Mouse (Mus musculus) heart, embryonic 14.5 days (tissue): Measurements from ENCODE around the gene Lcn4. TPM values are rescaled to one million over a fixed set of nuclear protein-coding genes. Genes with fewer than 3 reads are reported as not detected.

Experiments used
- ATAC-seq: fragments of 200-750 bp; cut with Nextera tagmentation; 2 replicates; pipeline ENCODE4 v1.8.0; 2017; ENCODE audit warnings: low read depth, moderate TSS enrichment; ENCODE audit not compliant: insufficient number of reproducible peaks, insufficient read depth, low FRiP score
- H3K27ac ChIP-seq, 2 experiments: fragments of 200-500 bp in 1 of 2; fragments of 300-500 bp in 1 of 2; sonication (generic) in 1 of 2; replicated peaks in 1 of 2; 2 replicates each; pipeline ENCODE4 v1.5.1; 2012 to 2014; ENCODE audit warnings: low read depth in 2 of 2, low read length in 2 of 2, control low read depth in 1 of 2, mild to moderate bottlenecking in 1 of 2, mixed read lengths in 1 of 2; ENCODE audit not compliant: control insufficient read depth in 1 of 2, insufficient read depth in 1 of 2
- H3K27me3 ChIP-seq: fragments of 300-500 bp; sonication (generic); 2 replicates; pipeline ENCODE4 v1.6.1; 2014; ENCODE audit warnings: mild to moderate bottlenecking, low read length, control low read depth; ENCODE audit not compliant: control insufficient read depth, insufficient read depth
- H3K36me3 ChIP-seq: fragments of 300-500 bp; sonication (generic); 2 replicates; pipeline ENCODE4 v1.6.1; 2014; ENCODE audit warnings: mild to moderate bottlenecking, control low read depth, low read length, mixed read lengths; ENCODE audit not compliant: control insufficient read depth, insufficient read depth
- H3K4me1 ChIP-seq, 2 experiments: fragments of 200-500 bp in 1 of 2; fragments of 300-500 bp in 1 of 2; sonication (generic) in 1 of 2; 2 replicates each; pipeline ENCODE4 v1.6.1; 2012 to 2014; ENCODE audit warnings: low read length in 2 of 2, control low read depth in 1 of 2, mixed read lengths in 1 of 2; ENCODE audit not compliant: control insufficient read depth in 2 of 2, insufficient read depth in 2 of 2
- H3K4me2 ChIP-seq: fragments of 300-500 bp; sonication (generic); 2 replicates; pipeline ENCODE4 v1.6.1; 2014; ENCODE audit warnings: mild to moderate bottlenecking, low read length
- H3K4me3 ChIP-seq, 2 experiments: fragments of 200-500 bp in 1 of 2; fragments of 300-500 bp in 1 of 2; sonication (generic) in 1 of 2; 2 replicates each; pipeline ENCODE4 v1.5.1; 2012 to 2014; ENCODE audit warnings: low read length in 2 of 2, mild to moderate bottlenecking in 2 of 2, control low read depth in 1 of 2, low read depth in 1 of 2, moderate library complexity in 1 of 2; ENCODE audit not compliant: control insufficient read depth in 1 of 2, insufficient read depth in 1 of 2
- H3K9ac ChIP-seq: fragments of 300-500 bp; sonication (generic); 2 replicates; pipeline ENCODE4 v1.6.1; 2014; ENCODE audit warnings: mild to moderate bottlenecking, low read length
- H3K9me3 ChIP-seq: fragments of 300-500 bp; sonication (generic); 2 replicates; pipeline ENCODE4 v1.6.1; 2016; ENCODE audit warnings: low read length, control low read depth; ENCODE audit not compliant: control insufficient read depth
- WGBS: fragments of 180-500 bp; shearing (Covaris S2); extraction: QIAGEN DNeasy Blood & Tissue Kit; methylation state at CpG from one replicate; pipeline ENCODE4 v1.1.7; 2014; 5-methylcytosine and 5-hydroxymethylcytosine counted together
- polyA plus RNA-seq: library from polyadenylated mRNA; unstranded; fragments of >200 nt; fragmentation: Nextera tagmentation; extraction: Ambion mirVana; gene quantifications from 2 replicates; pipeline ENCODE4 v1.2.1, GENCODE M21; 2014

Gene Lcn4
- polyA plus RNA-seq, 1 experiment from 2014 or later = not detected

DNA sequence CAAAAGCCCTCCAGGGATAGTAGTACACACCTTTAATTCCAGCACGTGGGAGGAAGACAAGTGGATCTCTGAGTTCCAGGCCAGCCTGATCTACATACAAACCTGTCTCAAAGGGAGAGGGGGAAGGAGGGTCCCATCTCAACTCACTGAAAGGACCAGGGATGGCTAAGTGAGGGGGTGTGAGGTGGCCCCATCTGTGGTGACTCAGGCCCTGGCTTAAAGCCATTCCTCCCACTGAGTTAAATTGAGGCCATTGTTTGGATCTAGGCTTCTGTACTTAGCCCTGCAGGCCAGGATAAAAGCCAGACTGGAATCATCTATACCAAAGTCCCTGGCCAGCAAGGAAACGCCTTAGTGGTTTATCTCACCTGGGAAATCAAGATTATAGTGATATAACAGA is 49.8 kb downstream of the Lcn4 start:
- ATAC-seq = no peak
- Histone ChIP-seq H3K4me1 (peaks cover 0 to 2% of the 10 kb centered on the region in 2 experiments; a peak in 2 of 4 replicates), H3K27me3 (no peaks in the 10 kb centered on the region), H3K9me3 (no peaks in the 10 kb centered on the region), H3K27ac (no peak overlapping the region), H3K36me3 (no peaks in the 10 kb centered on the region), H3K9ac (no peak overlapping the region), H3K4me2 (no peak overlapping the region), H3K4me3 (no peak overlapping the region)
- WGBS = 33% methylated on average over 2 of the region's 2 CpGs

DNA sequence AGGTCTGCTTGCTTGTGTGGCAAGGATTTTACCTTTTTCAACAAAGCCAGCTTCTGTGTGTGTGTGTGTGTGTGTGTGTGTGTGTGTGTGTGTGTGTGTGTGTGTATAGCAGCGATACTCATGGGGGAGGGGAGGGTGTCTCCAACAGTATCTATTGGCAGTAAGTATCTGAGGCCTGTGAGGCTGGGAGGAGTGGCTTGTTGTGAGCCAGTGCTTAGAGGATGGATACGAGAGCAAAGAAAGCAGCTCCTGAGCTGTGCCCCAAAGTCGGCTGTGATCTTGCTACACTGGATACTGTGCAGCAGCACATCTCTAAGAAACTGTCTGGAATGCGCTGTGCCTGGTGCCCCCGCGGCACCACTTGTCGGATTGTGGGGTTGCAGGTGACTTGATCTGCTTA is 53.2 kb downstream of the Lcn4 start:
- H3K4me2 ChIP-seq = no peak overlapping the region
- 48% methylated on average over 7 of the region's 7 CpGs for WGBS
- no peak overlapping the region for H3K4me3 ChIP-seq
- no peak overlapping the region for H3K27ac ChIP-seq
- H3K9me3 ChIP-seq = no peaks in the 10 kb centered on the region
- H3K27me3 ChIP-seq = no peaks in the 10 kb centered on the region
- H3K36me3 ChIP-seq = no peaks in the 10 kb centered on the region
- H3K9ac ChIP-seq = no peak overlapping the region
- no peak for ATAC-seq
- H3K4me1 ChIP-seq = peaks cover 0 to 2% of the 10 kb centered on the region in 2 experiments; a peak in 2 of 4 replicates

Other genes with a start within 250 kb of the Lcn4 start
- 19.4 TPM in 2 replicates for gene Sec16a, start 226.1 kb downstream of the Lcn4 start, polyA plus RNA-seq
- 21.2 and 21.6 TPM in 2 replicates for gene Notch1, start 154.6 kb downstream of the Lcn4 start, polyA plus RNA-seq
- 161 and 177 TPM in 2 replicates for gene Egfl7, start 91.3 kb downstream of the Lcn4 start, polyA plus RNA-seq
- not detected in 2 replicates for gene Gm20532, start 84.6 kb downstream of the Lcn4 start, polyA plus RNA-seq
- 24.0 and 24.7 TPM in 2 replicates for gene Agpat2, start 66.9 kb downstream of the Lcn4 start, polyA plus RNA-seq
- gene Fam69b, start 42.8 kb downstream of the Lcn4 start, polyA plus RNA-seq = 13.3 and 15.2 TPM in 2 replicates
- gene Abo, start 193.7 kb upstream of the Lcn4 start, polyA plus RNA-seq = not detected in 2 replicates
- gene Surf6, start 231.6 kb upstream of the Lcn4 start, polyA plus RNA-seq = 7.6 and 9.6 TPM in 2 replicates
- 34.3 and 38.2 TPM in 2 replicates for gene Med22, start 239.4 kb upstream of the Lcn4 start, polyA plus RNA-seq
- 410 and 428 TPM in 2 replicates for gene Rpl7a, start 239.5 kb upstream of the Lcn4 start, polyA plus RNA-seq
- 26.2 and 28.4 TPM in 2 replicates for gene Surf2, start 245.1 kb upstream of the Lcn4 start, polyA plus RNA-seq
- gene Surf1, start 245.2 kb upstream of the Lcn4 start, polyA plus RNA-seq = 44.8 and 48.4 TPM in 2 replicates